Mouse (Mus musculus) G1E (cell line): ENCODE results near the gene 4833439L19Rik.

ENCODE experiments used
- CTCF ChIP-seq: IDR thresholded peaks from 2 replicates; pipeline ENCODE4 v1.5.1; 2012; ENCODE audit warnings: low read depth, low read length, inconsistent platforms, mixed read lengths
- GATA1 ChIP-seq: IDR thresholded peaks from 2 replicates; pipeline ENCODE4 v1.6.1; 2012; ENCODE audit warnings: borderline replicate concordance, low read length, inconsistent platforms, mixed read lengths
- GATA2 ChIP-seq: IDR thresholded peaks from 2 replicates; pipeline ENCODE4 v1.6.1; 2012; ENCODE audit warnings: low read depth, low read length, inconsistent platforms, borderline replicate concordance
- POLR2AphosphoS5 ChIP-seq: IDR thresholded peaks from 2 replicates; pipeline ENCODE4 v1.6.1; 2012; ENCODE audit warnings: low read depth, low read length, inconsistent platforms; ENCODE audit not compliant: insufficient replicate concordance

DNA sequence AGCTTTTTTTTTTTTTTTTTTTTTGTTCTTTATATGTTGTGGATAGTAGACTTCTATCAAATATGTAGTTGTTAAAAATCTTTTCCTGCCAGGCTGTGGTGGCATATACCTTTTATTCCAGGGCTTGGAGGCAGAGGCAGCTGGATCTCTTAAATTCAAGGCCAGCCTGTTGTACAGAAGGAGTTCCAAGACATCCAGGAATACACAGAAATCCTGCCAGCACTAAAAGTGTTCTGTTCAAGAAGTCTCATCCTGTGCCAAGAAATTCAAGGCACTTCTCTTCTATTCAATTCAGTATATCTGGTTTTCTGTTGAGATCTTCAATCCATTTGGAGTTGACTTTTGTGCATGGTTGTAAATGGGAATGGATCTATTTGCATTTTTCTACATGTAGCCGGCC is 59.3 kb downstream of the 4833439L19Rik start:
- TF ChIP-seq CTCF (no peak), POLR2AphosphoS5 (no peak), GATA2 (no peak), GATA1 (no peak)
